Mouse (Mus musculus) urinary bladder, postnatal 36 days (tissue): ENCODE results near the gene Gpr119.

Source experiments
- DNase-seq, 2 experiments: peaks; one replicate each; pipeline ENCODE4 v3.0.0; 2022; ENCODE audit warnings: low spot score in 2 of 2, mixed read lengths in 1 of 2

The Gpr119 gene

GRCm38 (mm10) chrX:48674171-48674570 is at the start of gene Gpr119:
Gene Gpr119 (minus strand): TSS chrX:48674478.
- no peak for DNase-seq

- DNase-seq: no peak
Measured at GRCm38 (mm10) chrX:48712846-48713245, 38.6 kb upstream of the Gpr119 start.

- no peak for DNase-seq
Measured at GRCm38 (mm10) chrX:48709701-48710100, 35.4 kb upstream of the Gpr119 start.

GRCm38 (mm10) chrX:48694864-48695371 is 20.6 kb upstream of the Gpr119 start, which contains the start of gene Rbmx2:
Gene Rbmx2 (plus strand): TSS chrX:48695004.
- peak; percentile 71 to 87 for DNase-seq

- DNase-seq: no peak
Measured at GRCm38 (mm10) chrX:48694460-48694859, 20.2 kb upstream of the Gpr119 start.

- DNase-seq: no peak
Measured at GRCm38 (mm10) chrX:48683857-48684256, 9.6 kb upstream of the Gpr119 start.

- DNase-seq: peak; percentile 10 to 21
Measured at GRCm38 (mm10) chrX:48683451-48683850, 9.2 kb upstream of the Gpr119 start.

- no peak for DNase-seq
Measured at GRCm38 (mm10) chrX:48671714-48672113, 2.6 kb downstream of the Gpr119 start.

GRCm38 (mm10) chrX:48669588-48669987 is 4.7 kb downstream of the Gpr119 start:
- no peak for DNase-seq

GRCm38 (mm10) chrX:48666807-48667206 is 7.5 kb downstream of the Gpr119 start:
- DNase-seq: no peak

- peak in 1 of 2 experiments; percentile 14 for DNase-seq
Measured at GRCm38 (mm10) chrX:48644122-48644521, 30.2 kb downstream of the Gpr119 start.

- no peak for DNase-seq
Measured at GRCm38 (mm10) chrX:48637032-48637431, 37.2 kb downstream of the Gpr119 start.

GRCm38 (mm10) chrX:48624054-48624420 is 50.2 kb downstream of the Gpr119 start:
- DNase-seq: no peak

- peak; percentile 65 to 71 for DNase-seq
Measured at GRCm38 (mm10) chrX:48623379-48624053, 50.8 kb downstream of the Gpr119 start, which contains the start of gene Slc25a14. Gene Slc25a14 (plus strand): TSS chrX:48623413.

- no peak for DNase-seq
Measured at GRCm38 (mm10) chrX:48623049-48623378, 51.3 kb downstream of the Gpr119 start.
